Comparison of ENCODE assay signal across 21 mouse cellular contexts in the genomic region with DNA sequence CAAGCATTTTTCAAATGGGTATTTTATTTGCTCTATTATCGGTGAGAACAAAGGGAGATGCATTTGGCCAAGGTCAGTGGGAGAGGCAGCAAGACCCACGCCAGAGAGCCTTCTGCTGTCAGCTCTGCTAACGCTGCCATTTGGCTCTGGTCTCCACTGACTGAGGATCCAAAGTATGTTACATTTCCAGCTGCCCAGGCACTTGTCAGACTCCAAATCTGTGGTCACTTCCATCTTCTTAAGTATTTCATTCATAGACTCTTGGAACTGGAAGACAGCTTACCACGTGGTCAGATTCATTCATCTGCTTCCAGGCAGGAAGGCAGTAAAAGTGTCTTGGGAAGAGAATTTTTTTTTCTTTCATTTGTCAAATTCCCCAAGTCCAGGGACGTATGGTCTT.
DNase-seq lines count a peak whose midpoint lies in the region; ATAC-seq and TF ChIP-seq lines count a peak whose summit lies in the region.
"Had no signal": no experiment of that assay in that cellular context is flagged by ENCODE, and none has a peak within 500 bp of the region (broad histone marks: within the 10 kb centered on the region; RNA-seq: fewer than 3 reads in every experiment).

No protein-coding gene starts in this region.

- no peaks in the 10 kb centered on the region for H3K36me3 ChIP-seq in heart, embryonic 11.5 days (ENCODE audit: control insufficient read depth, insufficient read depth, low read length)
- no peaks in the 10 kb centered on the region for H3K36me3 ChIP-seq in lung, embryonic 14.5 days (ENCODE audit: insufficient read depth)
- H3K36me3 ChIP-seq in myocyte (ENCODE audit: control insufficient read depth, insufficient read depth), result no peaks in the 10 kb centered on the region
- H3K36me3 ChIP-seq: heart, embryonic 15.5 days; hindbrain, embryonic 13.5 days; limb, embryonic 12.5 days; liver, embryonic 15.5 days had no signal

- ATAC-seq in heart, embryonic 11.5 days (replicated peaks; ENCODE audit: insufficient number of reproducible peaks, low FRiP score, low TSS enrichment), result no peak
- ATAC-seq in lung, embryonic 14.5 days (ENCODE audit: insufficient read depth), result peak; percentile 71; the same call in 1 of the 2 replicates
- ATAC-seq: forebrain, embryonic 16.5 days; intestine, embryonic 16.5 days had no signal

- no peaks in the 10 kb centered on the region for H3K27me3 ChIP-seq in heart, embryonic 11.5 days (ENCODE audit: control insufficient read depth, insufficient read depth, low read length)
- H3K27me3 ChIP-seq in lung, embryonic 14.5 days (ENCODE audit: insufficient read depth, low read length), result no peaks in the 10 kb centered on the region
- no peaks in the 10 kb centered on the region for H3K27me3 ChIP-seq in myocyte (ENCODE audit: control insufficient read depth, insufficient read depth, insufficient read length)
- H3K27me3 ChIP-seq: CH12.LX; heart, embryonic 15.5 days; hindbrain, embryonic 13.5 days; limb, embryonic 12.5 days; liver, embryonic 15.5 days had no signal

- no peak for TF ChIP-seq POLR2A in myocyte (IDR thresholded peaks at IDR 0.05; ENCODE audit: insufficient read length, low read depth)

- no peak overlapping the region for H3ac ChIP-seq in myocyte (ENCODE audit: control insufficient read depth, insufficient read length)

- H3K27ac ChIP-seq in heart, embryonic 11.5 days (ENCODE audit: low read depth, low read length), result no peak overlapping the region
- H3K27ac ChIP-seq in lung, embryonic 14.5 days (ENCODE audit: low read depth), result no peak overlapping the region
- H3K27ac ChIP-seq: heart, embryonic 15.5 days; hindbrain, embryonic 13.5 days; limb, embryonic 12.5 days; liver, embryonic 15.5 days; stomach, postnatal 0 days had no signal

- H3K4me1 ChIP-seq in heart, embryonic 11.5 days (ENCODE audit: control insufficient read depth, insufficient read depth, low read length), result no peaks in the 10 kb centered on the region
- no peaks in the 10 kb centered on the region for H3K4me1 ChIP-seq in lung, embryonic 14.5 days (ENCODE audit: insufficient read depth)
- H3K4me1 ChIP-seq: liver, embryonic 15.5 days had no signal

- H3K79me2 ChIP-seq in myocyte (ENCODE audit: control insufficient read depth, insufficient read depth), result no peaks in the 10 kb centered on the region

- no peaks in the 10 kb centered on the region for H3K9me3 ChIP-seq in heart, embryonic 11.5 days (replicated peaks; ENCODE audit: control insufficient read depth, low read length)
- no peaks in the 10 kb centered on the region for H3K9me3 ChIP-seq in lung, embryonic 14.5 days (ENCODE audit: low read depth, low read length)
- H3K9me3 ChIP-seq: heart, embryonic 15.5 days; hindbrain, embryonic 13.5 days; limb, embryonic 12.5 days; liver, embryonic 15.5 days had no signal

- H3K4me3 ChIP-seq in heart, embryonic 11.5 days (ENCODE audit: low read depth, low read length), result no peak overlapping the region
- no peak overlapping the region for H3K4me3 ChIP-seq in lung, embryonic 14.5 days (ENCODE audit: low read depth, low read length)
- no peak overlapping the region for H3K4me3 ChIP-seq in myocyte
- H3K4me3 ChIP-seq: heart, embryonic 15.5 days; hindbrain, embryonic 13.5 days; limb, embryonic 12.5 days; liver, embryonic 15.5 days had no signal

- no peak overlapping the region for H3K4me2 ChIP-seq in heart, embryonic 11.5 days
- no peak overlapping the region for H3K4me2 ChIP-seq in lung, embryonic 14.5 days
- H3K4me2 ChIP-seq in myocyte (ENCODE audit: low read depth), result peak overlapping the region; percentile 12
- H3K4me2 ChIP-seq: heart, embryonic 15.5 days; hindbrain, embryonic 13.5 days; limb, embryonic 12.5 days; liver, embryonic 15.5 days; midbrain, embryonic 11.5 days had no signal

- TF ChIP-seq CTCF in lung, embryonic 14.5 days (IDR thresholded peaks at IDR 0.05; ENCODE audit: low read depth), result no peak

- intact Hi-C loops in heart, postnatal 10 days (cut with DNase I), result no loop called here

- no peak overlapping the region for H3K9ac ChIP-seq in heart, embryonic 11.5 days (ENCODE audit: low read depth, low read length)
- no peak overlapping the region for H3K9ac ChIP-seq in lung, embryonic 14.5 days
- H3K9ac ChIP-seq: heart, embryonic 15.5 days; hindbrain, embryonic 13.5 days; limb, embryonic 12.5 days; liver, embryonic 15.5 days had no signal

- peak; percentile 38 for DNase-seq in adrenal gland, adult 2 months
- DNase-seq in adrenal gland, postnatal 4 days (ENCODE audit: low spot score in 2 of 2), result no peak
- peak; percentile 26 to 38 for DNase-seq in heart, postnatal 10 days
- DNase-seq in lung, embryonic 14.5 days, result peak; percentile 74
- no peak for DNase-seq in lung, adult 18-20 months
- no peak for DNase-seq in frontal cortex, postnatal 10 days (ENCODE audit: low spot score in 2 of 2)
- DNase-seq: cerebellum, adult 8-10 months; embryo, embryonic 11 days; right cerebral cortex, adult 18-20 months; thymus, postnatal 4 days had no signal

- 68% methylated on average over 5 of the region's 5 CpGs for WGBS in heart, embryonic 11.5 days (ENCODE audit: insufficient replicate concordance)
- 37% methylated on average over 5 of the region's 5 CpGs for WGBS in lung, embryonic 14.5 days

TF ChIP-seq in myocyte, 11 proteins besides CTCF, POLR2A, EP300 and RAD21:
- TF ChIP-seq USF1 (IDR thresholded peaks at IDR 0.05; ENCODE audit: low read depth), result peak; percentile 48
- peak in 1 of 3 experiments; percentile 36 for TF ChIP-seq MYOD1 (IDR thresholded peaks at IDR 0.05; ENCODE audit: control insufficient read depth in 1 of 3, insufficient read length in 2 of 3, low read depth in 2 of 3)
- TF ChIP-seq SRF (IDR thresholded peaks at IDR 0.05; ENCODE audit: control insufficient read depth, insufficient read length, low read depth), result no peak
- no peak for TF ChIP-seq REST (IDR thresholded peaks at IDR 0.05; ENCODE audit: insufficient read depth, insufficient read length)

Comparison
In these comparisons a context has a peak if more than half of its experiments do, and no peak if none do; other contexts are left out.
1. DNase-seq: peak in adrenal gland, adult 2 months (single experiment), heart, postnatal 10 days (2 of 2) and lung, embryonic 14.5 days (single experiment); none in adrenal gland, postnatal 4 days (0 of 2), lung, adult 18-20 months (0 of 2) and frontal cortex, postnatal 10 days (0 of 2).